Mouse (Mus musculus): ENCODE measurements at regions not wholly inside any gene's neighbourhood (a gene's known extent, or its start where the extent isn't known, plus 50 kb on each side); places are given as distances from the start of the nearest gene placed in this dataset.

- no peak for DNase-seq
Observed at GRCm38 (mm10) chr8:127820741-127821170, 537.6 kb upstream of the Nrp1 start.

DNA sequence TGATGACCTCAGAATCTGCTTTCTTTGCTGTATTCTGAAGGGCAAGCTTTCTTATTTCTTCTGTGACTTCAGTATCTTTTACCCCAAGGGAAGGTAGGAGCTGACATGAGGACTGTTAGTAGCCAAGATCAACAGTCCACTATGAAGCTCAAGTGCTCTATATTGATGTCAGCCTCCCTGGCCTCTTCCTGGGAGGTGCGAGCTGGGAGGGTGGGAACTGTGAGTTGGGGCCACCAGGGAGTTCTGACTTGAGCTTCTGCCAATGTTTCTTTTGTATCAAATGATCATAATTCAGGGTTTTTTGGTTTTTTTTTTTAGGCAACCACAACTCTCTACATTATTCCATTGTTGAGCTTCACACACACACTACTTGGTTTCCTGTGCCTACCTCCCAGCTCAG is 536.8 kb upstream of the Nrp1 start:
- DNase-seq, result no peak

DNA sequence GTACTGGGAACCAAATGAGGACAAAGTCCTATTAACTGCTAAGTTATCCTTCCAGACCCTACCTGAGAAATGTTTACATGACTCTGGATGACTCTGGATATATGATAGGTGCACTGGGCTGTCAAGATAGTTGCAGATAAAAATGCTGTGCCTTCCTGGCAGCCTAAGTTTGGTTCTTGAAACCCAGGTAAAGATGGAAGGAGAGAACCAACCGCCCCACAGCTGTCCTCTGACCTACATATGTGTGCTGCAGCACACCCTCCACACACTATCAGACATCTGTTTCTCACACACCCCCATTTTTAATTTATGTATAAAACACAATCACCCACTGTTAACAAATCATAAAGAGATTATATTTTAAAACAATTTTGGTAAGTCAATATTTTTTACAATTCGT is 533.4 kb upstream of the Nrp1 start:
- no peak for DNase-seq

DNA sequence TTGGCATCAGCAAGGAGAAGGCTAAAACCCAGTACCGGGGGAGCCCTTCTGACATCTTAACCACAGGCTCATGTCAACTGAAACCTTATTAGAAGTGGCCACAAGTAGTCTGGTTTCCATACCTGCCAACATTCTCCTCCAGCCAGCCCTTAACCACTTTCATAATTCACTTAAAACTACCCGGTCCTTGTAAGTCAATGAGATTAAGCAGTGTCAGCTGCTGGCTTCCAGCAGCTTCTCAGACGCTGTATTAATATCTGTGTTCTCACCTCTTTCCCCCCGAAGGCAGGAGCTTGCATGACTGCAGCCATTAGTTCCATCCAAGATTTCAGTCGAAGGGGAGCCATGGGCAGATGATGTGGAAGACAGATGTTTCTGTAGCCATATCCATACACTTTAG is 530.6 kb upstream of the Nrp1 start:
- no peak for DNase-seq

DNA sequence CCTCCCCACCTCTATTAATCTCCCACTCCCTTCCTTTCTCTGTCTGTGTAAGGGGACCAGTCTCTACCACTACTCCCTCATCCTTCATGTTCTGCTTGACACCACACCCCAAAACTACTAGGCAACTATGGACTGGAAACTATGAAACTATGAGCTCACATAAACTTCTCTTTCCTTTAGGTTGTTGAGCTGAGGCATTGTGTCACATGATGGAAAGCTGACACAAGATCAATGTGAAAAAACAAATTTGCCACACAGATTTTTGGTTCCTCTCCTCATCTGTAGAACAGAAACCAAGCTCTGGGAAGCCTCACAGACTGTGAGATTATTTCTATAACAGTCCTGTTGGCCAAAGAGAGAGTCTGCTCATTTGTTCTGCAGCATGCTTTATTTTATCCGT is 528.7 kb upstream of the Nrp1 start:
- DNase-seq, result no peak

DNA sequence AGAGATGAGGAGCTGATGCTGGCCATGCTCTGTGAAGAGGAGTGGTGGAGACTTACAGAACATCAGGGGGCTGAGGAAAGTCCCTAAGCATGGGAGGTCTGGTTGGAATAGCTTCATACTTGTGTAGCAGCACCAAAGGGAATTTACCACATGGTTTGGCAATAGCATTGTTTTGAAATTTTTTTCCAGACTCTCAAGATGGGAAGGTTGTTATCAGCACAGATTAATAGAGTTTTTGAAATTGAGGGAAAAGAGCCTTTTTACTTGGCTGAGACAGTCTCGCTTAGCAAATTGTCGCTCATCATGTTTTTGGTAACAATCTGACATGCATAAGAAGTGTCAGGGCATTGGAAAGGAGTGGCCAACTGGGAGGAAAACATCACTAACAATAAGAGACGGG is 524.4 kb upstream of the Nrp1 start:
- peak; percentile 21 for DNase-seq

DNA sequence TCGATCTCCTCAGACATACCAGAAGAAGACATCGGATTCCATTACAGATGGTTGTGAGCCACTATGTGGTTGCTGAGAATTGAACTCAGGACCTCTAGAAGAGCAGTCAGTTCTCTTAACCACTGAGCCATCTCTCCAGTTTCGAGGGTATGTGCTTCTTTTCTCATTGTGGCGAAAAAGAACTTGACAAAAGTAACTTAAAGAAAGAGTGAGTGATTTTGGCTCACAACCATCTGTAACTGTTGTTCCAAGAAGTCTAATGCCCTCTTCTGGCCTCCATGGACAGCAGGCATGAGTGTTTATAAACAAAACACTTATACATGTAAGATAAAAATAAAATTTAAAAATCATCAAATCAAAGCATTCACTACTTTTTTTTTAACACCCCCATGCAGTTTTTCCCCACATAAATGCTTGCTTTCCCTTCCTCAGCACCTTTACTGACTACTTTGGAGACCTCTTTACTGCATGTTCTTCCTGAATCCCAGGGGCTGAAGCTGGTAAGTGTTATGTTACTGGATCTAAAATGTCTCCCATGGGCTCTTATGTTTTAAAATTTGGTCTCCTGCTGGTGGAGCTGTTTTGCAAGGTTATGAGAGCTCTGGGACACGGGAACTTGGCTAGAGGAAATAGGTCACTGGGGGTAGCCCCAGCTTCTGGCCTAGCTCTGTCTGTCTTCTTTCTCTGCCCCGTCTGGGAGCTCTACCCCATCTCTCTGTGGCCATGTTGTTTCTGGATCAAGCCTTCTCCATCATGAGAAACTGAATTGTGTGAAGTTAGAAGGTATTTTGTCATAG is 521.8 kb upstream of the Nrp1 start:
- peak; percentile 47 for DNase-seq

DNA sequence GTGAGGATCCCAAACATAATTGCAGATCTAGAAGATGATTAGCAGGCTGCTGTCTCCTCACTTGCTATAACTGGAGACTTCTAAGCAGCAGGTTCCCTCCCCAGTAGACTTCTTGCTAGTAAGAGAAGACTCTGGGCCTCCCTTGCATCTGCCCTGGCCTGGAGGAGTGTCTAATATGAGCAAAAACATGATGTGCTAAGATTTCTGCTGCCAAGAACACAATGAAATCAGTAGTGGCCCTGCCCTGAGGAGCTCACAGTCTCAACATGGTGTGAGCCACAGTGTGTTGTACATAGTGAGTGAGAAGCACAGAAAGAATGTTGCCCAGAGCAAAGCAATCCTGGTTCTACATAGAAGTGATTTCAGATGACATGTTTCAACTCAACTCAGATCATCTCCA is 520.1 kb upstream of the Nrp1 start:
- peak; percentile 21 for DNase-seq

DNA sequence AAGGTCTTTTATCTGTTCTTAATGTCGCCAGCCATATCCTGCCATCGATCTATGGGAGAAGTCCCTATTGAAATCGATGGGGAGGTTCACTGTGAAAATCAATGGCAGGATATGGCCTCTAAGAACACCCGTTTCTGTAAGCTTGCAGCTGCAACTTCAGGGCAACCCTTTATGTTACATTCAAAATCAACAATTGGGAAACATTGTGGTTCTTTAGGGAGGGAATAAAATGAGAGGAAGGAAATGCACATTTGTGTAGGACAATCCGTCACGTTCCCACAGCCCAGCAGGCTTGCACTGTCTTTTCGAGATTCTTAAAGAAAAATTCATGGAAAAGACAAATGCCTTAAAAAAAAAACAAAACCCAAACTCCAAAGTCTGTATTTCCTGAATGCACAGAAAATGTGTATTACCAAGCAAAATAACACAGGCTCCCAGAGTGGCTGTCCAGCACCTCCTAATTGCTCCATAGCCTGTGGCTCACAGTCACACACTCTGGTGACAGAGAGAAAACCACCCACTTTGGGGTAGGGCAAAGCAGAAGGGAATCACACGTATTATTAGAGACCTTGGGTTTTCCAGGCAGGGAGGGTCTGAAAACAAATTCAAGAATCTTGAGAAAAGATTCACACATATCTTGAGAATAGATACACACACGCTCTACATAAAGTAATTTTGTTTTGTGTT is 510.9 kb upstream of the Nrp1 start:
- no peak for DNase-seq

DNA sequence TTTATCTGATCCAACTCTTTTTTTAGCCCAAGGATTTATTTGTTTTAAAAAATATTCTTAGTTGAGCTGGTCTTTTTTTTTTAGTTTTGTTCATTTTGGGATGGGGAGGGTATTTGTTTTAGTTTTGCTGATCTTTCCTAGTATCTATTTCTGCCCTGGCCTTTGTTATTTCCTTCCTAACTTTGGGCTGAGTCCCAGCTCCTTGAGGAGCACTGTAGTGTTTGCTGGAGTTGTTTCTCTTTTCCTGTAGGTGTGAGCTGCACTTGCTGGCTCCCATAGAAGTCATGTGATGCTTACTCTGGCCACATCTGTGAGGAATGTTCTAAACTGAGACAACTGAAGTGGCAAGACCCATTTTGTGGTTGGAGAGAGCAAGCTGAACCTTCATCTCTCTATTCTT is 508.5 kb upstream of the Nrp1 start:
- DNase-seq, result peak; percentile 79

DNA sequence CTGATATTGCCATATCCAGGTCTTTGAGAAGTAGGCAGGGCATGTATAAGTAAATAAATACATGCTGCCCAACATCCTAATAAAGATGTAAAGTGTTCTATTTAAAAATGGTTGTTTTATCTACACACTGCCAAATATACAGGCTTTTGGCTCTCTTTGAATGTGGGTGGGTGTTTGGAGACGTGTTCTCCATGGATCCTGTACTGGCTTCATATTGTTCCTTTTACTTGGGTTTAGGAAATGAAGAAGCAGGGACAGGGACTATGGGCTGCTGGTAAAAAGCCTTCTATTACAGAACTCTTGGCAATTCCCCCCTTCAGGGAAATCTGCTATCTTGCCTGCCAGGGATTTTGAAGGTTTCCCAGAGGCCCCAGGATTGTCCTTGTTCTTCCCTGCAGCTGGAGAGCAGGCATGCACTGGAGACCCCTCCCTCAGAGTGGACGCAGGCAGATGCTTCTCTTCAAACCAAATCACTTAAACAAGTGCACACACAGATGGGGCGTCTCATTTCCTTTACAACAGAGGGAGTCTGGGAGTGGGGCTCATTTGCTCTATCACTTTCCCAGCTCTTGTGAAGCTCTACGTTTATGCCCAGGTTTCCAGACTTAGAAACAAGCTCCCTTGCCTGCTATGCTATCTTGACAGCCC is 502.6 kb upstream of the Nrp1 start:
- peak; percentile 20 for DNase-seq

DNA sequence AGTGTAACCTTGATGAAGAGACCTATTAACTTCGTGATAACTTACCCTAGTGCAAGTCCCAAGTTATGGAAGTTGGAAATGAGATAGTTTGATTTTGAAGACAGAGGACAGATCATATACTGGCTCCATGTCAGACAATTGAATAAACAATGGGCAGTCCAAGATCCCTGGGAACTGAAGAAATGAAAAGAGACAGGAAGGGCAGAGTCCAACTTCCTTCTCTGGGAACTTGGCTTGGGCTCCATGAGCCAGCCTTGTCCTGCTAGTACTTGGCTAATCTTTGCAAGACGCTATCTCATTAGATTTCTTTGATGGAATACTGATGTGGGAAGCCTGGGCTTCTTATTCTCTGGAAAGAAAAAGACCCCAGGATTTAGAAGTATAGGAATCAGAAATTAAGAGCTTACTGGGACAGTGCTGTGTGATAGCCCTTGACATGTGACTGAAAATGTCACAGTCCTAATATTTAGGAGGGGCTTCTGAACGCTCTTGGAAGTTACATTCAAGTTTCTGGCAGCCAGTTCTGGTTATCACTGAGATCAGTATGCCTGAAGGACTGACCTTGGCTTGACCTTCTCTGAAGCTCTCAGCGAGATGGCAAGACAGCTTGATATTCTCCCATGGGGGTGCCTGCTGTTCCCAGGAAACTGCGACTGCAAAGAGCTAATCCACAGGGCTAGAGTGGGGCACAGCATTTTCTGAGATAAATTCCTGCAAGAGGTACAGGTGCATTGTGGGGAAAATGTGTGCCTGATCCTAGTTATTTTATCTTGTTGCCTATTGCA is 501.9 kb upstream of the Nrp1 start:
- DNase-seq, result peak; percentile 73

- DNase-seq, result peak; percentile 12
Observed at GRCm38 (mm10) chr8:127859036-127859435, 499.4 kb upstream of the Nrp1 start.

- no peak for DNase-seq
Observed at GRCm38 (mm10) chr8:127860376-127860775, 498.0 kb upstream of the Nrp1 start.

DNA sequence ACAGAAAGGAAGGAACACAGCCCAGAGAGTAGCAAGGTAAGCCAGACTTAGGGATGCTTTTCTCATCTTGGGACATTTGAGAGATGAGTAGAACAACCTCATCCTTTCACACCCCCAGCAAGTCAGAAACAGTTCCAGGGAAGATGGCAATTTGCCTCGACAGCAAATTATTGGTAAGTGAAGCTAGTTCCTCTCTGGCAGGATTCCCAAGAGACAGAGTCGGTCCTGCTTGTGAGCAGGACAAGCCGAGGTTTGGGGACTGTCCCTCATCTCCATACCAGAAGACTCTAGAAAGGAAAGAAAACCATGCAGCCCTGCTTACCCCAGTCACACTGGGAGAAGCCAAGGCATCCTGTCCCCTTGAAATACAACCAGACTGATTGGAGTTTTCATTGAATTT is 497.5 kb upstream of the Nrp1 start:
- DNase-seq, result peak; percentile 30

DNA sequence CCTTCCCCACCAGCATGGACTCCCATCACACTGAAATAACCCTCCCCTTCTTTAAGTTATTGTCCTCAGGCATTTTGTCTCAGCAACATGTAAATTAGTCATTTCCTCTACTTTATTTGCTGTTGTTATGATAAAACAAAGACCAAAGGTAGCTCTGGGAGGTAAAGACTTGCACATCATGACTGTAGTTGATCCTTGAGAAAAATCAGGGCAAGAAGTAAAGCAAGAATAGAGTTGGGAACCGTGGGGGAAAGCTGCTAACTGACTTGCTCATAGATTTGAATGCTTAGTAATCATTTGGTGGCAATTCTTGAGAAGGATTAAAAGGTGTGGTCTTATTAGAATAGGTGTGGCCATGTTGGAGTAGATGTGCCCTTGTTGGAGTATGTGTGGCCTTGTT is 473.8 kb upstream of the Nrp1 start:
- no peak for DNase-seq

- DNase-seq, result no peak
Observed at GRCm38 (mm10) chr8:127885211-127885610, 473.2 kb upstream of the Nrp1 start.

DNA sequence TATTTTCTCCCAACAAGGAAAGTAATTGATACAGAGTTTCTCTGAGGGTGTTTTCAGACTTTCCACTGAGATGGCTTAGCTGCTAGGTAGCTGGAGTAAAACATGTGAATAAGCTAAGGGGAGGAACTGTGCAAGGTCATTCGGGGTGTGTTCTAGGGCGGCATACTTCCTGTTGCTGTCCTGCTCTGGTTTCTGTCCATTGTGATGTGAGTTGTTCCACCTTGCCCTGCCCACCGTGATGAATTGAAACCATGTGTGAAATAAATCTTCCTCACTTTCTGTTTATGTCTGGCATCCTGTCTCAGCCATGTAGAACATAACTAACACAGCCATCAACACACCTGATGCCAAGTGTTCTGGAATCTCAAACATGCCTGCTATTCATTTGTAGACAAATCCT is 472.6 kb upstream of the Nrp1 start:
- peak; percentile 57 for DNase-seq

DNA sequence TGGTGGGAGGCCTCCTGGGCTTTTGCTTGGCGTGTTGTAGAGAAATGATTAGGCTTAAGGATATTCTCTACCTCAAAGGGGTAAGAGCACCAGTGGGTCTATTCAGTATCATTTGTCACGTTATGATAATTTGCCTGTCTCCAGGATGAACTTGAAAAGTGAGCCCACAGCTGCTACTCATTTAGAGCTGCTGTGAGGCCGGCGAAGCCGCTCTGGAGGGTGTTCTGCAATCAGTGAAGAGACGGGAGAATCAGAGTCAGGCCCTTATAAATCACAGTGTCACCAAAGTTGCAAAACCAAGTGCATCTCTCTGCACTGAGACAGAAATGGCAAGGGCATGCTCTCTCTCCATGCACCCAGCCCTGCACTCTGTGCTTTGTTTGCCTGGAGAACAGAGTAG is 467.7 kb upstream of the Nrp1 start:
- DNase-seq, result no peak

DNA sequence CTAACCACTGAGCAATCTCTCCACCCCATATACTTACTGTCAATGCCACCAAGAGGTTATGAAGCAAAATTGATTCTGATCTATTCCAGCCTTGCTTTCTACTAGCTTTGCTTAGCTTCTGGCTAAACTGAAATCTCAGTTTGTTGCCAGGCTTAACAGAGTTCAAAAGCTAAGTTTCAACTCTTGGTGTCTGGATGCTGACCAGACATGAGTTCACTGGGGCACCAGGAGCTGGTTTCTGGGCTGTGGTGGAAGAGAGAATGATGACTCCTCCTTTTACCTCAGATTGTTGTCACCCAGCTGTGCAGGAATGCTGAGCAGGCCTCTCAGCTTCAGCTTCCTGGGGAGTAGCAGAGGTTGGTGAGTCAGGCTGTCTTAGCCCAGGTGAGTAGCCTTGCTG is 464.1 kb upstream of the Nrp1 start:
- DNase-seq, result no peak

- DNase-seq, result no peak
Observed at GRCm38 (mm10) chr8:127908436-127908835, 450.0 kb upstream of the Nrp1 start.

- DNase-seq, result no peak
Observed at GRCm38 (mm10) chr8:127909580-127909979, 448.8 kb upstream of the Nrp1 start.

- peak; percentile 2 for DNase-seq
Observed at GRCm38 (mm10) chr8:127914086-127914485, 444.3 kb upstream of the Nrp1 start.

Data from lung, postnatal 36 days (tissue).